Comparison of ENCODE assay signal across 12 mouse cellular contexts in genomic region chr3:84271058-84271457, GRCm38 (mm10). TPM values are rescaled to one million over a fixed set of nuclear protein-coding genes. Genes with fewer than 3 reads are reported as not detected.
DNase-seq lines count a peak whose midpoint lies in the region; ATAC-seq and TF ChIP-seq lines count a peak whose summit lies in the region.
"Had no signal": no experiment of that assay in that cellular context is flagged by ENCODE, and none has a peak within 500 bp of the region (broad histone marks: within the 10 kb centered on the region; RNA-seq: fewer than 3 reads in every experiment).

No protein-coding gene starts in this region.

- no peaks in the 10 kb centered on the region for H3K36me3 ChIP-seq in kidney, postnatal 0 days (ENCODE audit: insufficient read depth, low read length)
- H3K36me3 ChIP-seq in forebrain, embryonic 13.5 days (ENCODE audit: poor library complexity, severe bottlenecking): no peaks in the 10 kb centered on the region
- H3K36me3 ChIP-seq in liver, embryonic 11.5 days (ENCODE audit: control insufficient read depth, insufficient read depth, low read length): no peaks in the 10 kb centered on the region
- H3K36me3 ChIP-seq in neural tube, embryonic 13.5 days: 0 out of 2 replicates have a peak, but pooled peaks cover 3% of the 10 kb centered on the region
- H3K36me3 ChIP-seq: heart, embryonic 13.5 days; limb, embryonic 15.5 days had no signal

- H3K27me3 ChIP-seq in kidney, postnatal 0 days (ENCODE audit: insufficient read depth, low read length): no peaks in the 10 kb centered on the region
- no peaks in the 10 kb centered on the region for H3K27me3 ChIP-seq in forebrain, embryonic 13.5 days
- H3K27me3 ChIP-seq in liver, embryonic 11.5 days (replicated peaks; ENCODE audit: control insufficient read depth, insufficient read depth, low read length): 0 out of 2 replicates have a peak, but pooled peaks cover 4% of the 10 kb centered on the region
- no peaks in the 10 kb centered on the region for H3K27me3 ChIP-seq in neural tube, embryonic 13.5 days

- no peak for ATAC-seq in kidney, postnatal 0 days (replicated peaks; ENCODE audit: low FRiP score, low read depth)
- peak; percentile 5; the same call in 1 of the 2 replicates for ATAC-seq in forebrain, embryonic 13.5 days
- ATAC-seq in liver, embryonic 11.5 days (replicated peaks; ENCODE audit: low FRiP score): peak; percentile 61
- 0 out of 2 replicates have a peak, but pooled peaks have one; percentile 1 for ATAC-seq in neural tube, embryonic 13.5 days (ENCODE audit: low read depth)
- ATAC-seq: CD4-positive, CD25-positive, alpha-beta regulatory T cell, adult 4 months had no signal

- no peak overlapping the region for H3K4me3 ChIP-seq in kidney, postnatal 0 days (replicated peaks; ENCODE audit: low read depth, low read length)
- no peak overlapping the region for H3K4me3 ChIP-seq in forebrain, embryonic 13.5 days
- H3K4me3 ChIP-seq in liver, embryonic 11.5 days (ENCODE audit: low read depth, low read length): peak overlapping the region; percentile 52; the same call in 1 of the 2 replicates
- H3K4me3 ChIP-seq in neural tube, embryonic 13.5 days: no peak overlapping the region

- peaks cover 5% of the 10 kb centered on the region; the same call in 1 of the 2 replicates for H3K4me1 ChIP-seq in kidney, postnatal 0 days (replicated peaks; ENCODE audit: insufficient read depth, low read length)
- peaks cover 29% of the 10 kb centered on the region for H3K4me1 ChIP-seq in forebrain, embryonic 13.5 days
- H3K4me1 ChIP-seq in liver, embryonic 11.5 days (replicated peaks; ENCODE audit: control insufficient read depth, insufficient read depth, low read length): peaks cover 30% of the 10 kb centered on the region
- H3K4me1 ChIP-seq in neural tube, embryonic 13.5 days (replicated peaks): peaks cover 60% of the 10 kb centered on the region

- 49% methylated on average over 6 of the region's 6 CpGs for WGBS in kidney, postnatal 0 days
- WGBS in forebrain, embryonic 13.5 days: 56% methylated on average over 6 of the region's 6 CpGs
- 47% methylated on average over 6 of the region's 6 CpGs for WGBS in liver, embryonic 11.5 days
- 52% methylated on average over 6 of the region's 6 CpGs for WGBS in neural tube, embryonic 13.5 days

- DNase-seq in kidney, postnatal 0 days (ENCODE audit: low spot score): no peak
- DNase-seq in kidney, postnatal 14 days: no peak
- no peak for DNase-seq in liver, embryonic 11.5 days (ENCODE audit: low spot score)
- DNase-seq in Muller cell, postnatal 12 days (ENCODE audit: inconsistent ontology term): no peak
- no peak for DNase-seq in gastrocnemius, adult 18-20 months (ENCODE audit: low spot score)
- DNase-seq in left cerebral cortex, adult 9 months (ENCODE audit: low spot score in 2 of 2): no peak

- no peaks in the 10 kb centered on the region for H3K9me3 ChIP-seq in kidney, postnatal 0 days (replicated peaks; ENCODE audit: low read length)
- no peaks in the 10 kb centered on the region for H3K9me3 ChIP-seq in forebrain, embryonic 13.5 days (replicated peaks)
- H3K9me3 ChIP-seq in liver, embryonic 11.5 days (ENCODE audit: control insufficient read depth, low read length): no peaks in the 10 kb centered on the region
- H3K9me3 ChIP-seq in neural tube, embryonic 13.5 days: no peaks in the 10 kb centered on the region
- H3K9me3 ChIP-seq: heart, embryonic 13.5 days; limb, embryonic 15.5 days had no signal

- H3K27ac ChIP-seq in kidney, postnatal 0 days: peak overlapping the region; percentile 83
- H3K27ac ChIP-seq in forebrain, embryonic 13.5 days: peak overlapping the region; percentile 31; the same call in 1 of the 2 replicates
- H3K27ac ChIP-seq in liver, embryonic 11.5 days (ENCODE audit: low read depth, low read length): peak overlapping the region; percentile 64; the same call in 1 of the 2 replicates
- H3K27ac ChIP-seq in neural tube, embryonic 13.5 days (replicated peaks): peak overlapping the region; percentile 56; the same call in 1 of the 2 replicates
- H3K27ac ChIP-seq: heart, embryonic 13.5 days; limb, embryonic 15.5 days had no signal

- H3K9ac ChIP-seq in kidney, postnatal 0 days (ENCODE audit: low read depth, low read length): no peak overlapping the region
- H3K9ac ChIP-seq in forebrain, embryonic 13.5 days: peak overlapping the region; percentile 39; the same call in 1 of the 2 replicates
- H3K9ac ChIP-seq in liver, embryonic 11.5 days (ENCODE audit: low read depth, low read length): peak overlapping the region; percentile 34; the same call in 1 of the 2 replicates
- H3K9ac ChIP-seq in neural tube, embryonic 13.5 days: peak overlapping the region; percentile 17; the same call in 1 of the 2 replicates
- H3K9ac ChIP-seq: limb, embryonic 15.5 days had no signal

- H3K4me2 ChIP-seq in kidney, postnatal 0 days (ENCODE audit: low read length): 0 out of 2 replicates have a peak overlapping the region, but pooled peaks have one; percentile 42
- peak overlapping the region; percentile 52; the same call in 1 of the 2 replicates for H3K4me2 ChIP-seq in forebrain, embryonic 13.5 days
- H3K4me2 ChIP-seq in liver, embryonic 11.5 days: peak overlapping the region; percentile 69
- peak overlapping the region; percentile 49 for H3K4me2 ChIP-seq in neural tube, embryonic 13.5 days

- TF ChIP-seq CTCF in kidney, postnatal 0 days (IDR thresholded peaks at IDR 0.05; ENCODE audit: low read depth): no peak

RNA-seq across cellular contexts. Expression of gene Trim2, which starts 35.6 kb away (rescaled TPM):
- polyA plus RNA-seq in kidney, postnatal 0 days (2015; fragmentation: Nextera tagmentation; extraction: Ambion mirVana): 23.0 and 24.1 TPM in 2 replicates
- polyA plus RNA-seq in forebrain, embryonic 13.5 days (2015; fragmentation: Nextera tagmentation; extraction: Ambion mirVana): 130 and 138 TPM in 2 replicates
- 7.7 and 8.2 TPM in 2 replicates for polyA plus RNA-seq in liver, embryonic 11.5 days (2014; fragmentation: Nextera tagmentation; extraction: Ambion mirVana)
- polyA plus RNA-seq in neural tube, embryonic 13.5 days (2015; fragmentation: Nextera tagmentation; extraction: Ambion mirVana): 126 and 142 TPM in 2 replicates
- total RNA-seq in gastrocnemius, adult 18-20 months (2021): 1 to 10 TPM; 1.4 to 1.8 TPM
- total RNA-seq: monocyte, adult 5-6 weeks had no signal

Comparison
In these comparisons a context has a peak if more than half of its experiments do, and no peak if none do; other contexts are left out.
1. H3K27ac ChIP-seq: peak in every context shown above with its lines; median percentile 83 in kidney, postnatal 0 days; 64 in liver, embryonic 11.5 days; 56 in neural tube, embryonic 13.5 days; 31 in forebrain, embryonic 13.5 days.